Mouse (Mus musculus) intestine, embryonic 15.5 days (tissue): ENCODE measurements at regions not wholly inside any gene's neighbourhood (a gene's known extent, or its start where the extent isn't known, plus 50 kb on each side); places are given as distances from the start of the nearest gene placed in this dataset.
"Not testable (repeated sequence)": the region's sequence is repeated elsewhere in the genome, so short reads cannot be mapped to it uniquely, and the experiment has no call there.

Experiments used
- ATAC-seq: fragments of 200-750 bp; cut with Nextera tagmentation; 2 replicates; pipeline ENCODE4 v1.8.0; 2017; ENCODE audit warnings: moderate TSS enrichment, moderate library complexity
- H3K27ac ChIP-seq: fragments of 300-500 bp; sonication (generic); 2 replicates; pipeline ENCODE4 v1.5.1; 2015; ENCODE audit warnings: mild to moderate bottlenecking, inconsistent platforms
- H3K27me3 ChIP-seq: fragments of 300-500 bp; sonication (generic); replicated peaks from 2 replicates; pipeline ENCODE4 v1.6.1; 2015; ENCODE audit warnings: inconsistent platforms
- H3K36me3 ChIP-seq: fragments of 300-500 bp; sonication (generic); 2 replicates; pipeline ENCODE4 v1.6.1; 2015; ENCODE audit warnings: inconsistent platforms
- H3K4me1 ChIP-seq: fragments of 300-500 bp; sonication (generic); replicated peaks from 2 replicates; pipeline ENCODE4 v1.6.1; 2015; ENCODE audit warnings: inconsistent platforms
- H3K4me2 ChIP-seq: fragments of 300-500 bp; sonication (generic); replicated peaks from 2 replicates; pipeline ENCODE4 v1.6.1; 2015; ENCODE audit warnings: mild to moderate bottlenecking, inconsistent platforms
- H3K4me3 ChIP-seq: fragments of 300-500 bp; sonication (generic); replicated peaks from 2 replicates; pipeline ENCODE4 v1.5.1; 2015; ENCODE audit warnings: inconsistent platforms
- H3K9ac ChIP-seq: fragments of 300-500 bp; sonication (generic); 2 replicates; pipeline ENCODE4 v1.6.1; 2015; ENCODE audit warnings: inconsistent platforms
- H3K9me3 ChIP-seq: fragments of 300-500 bp; sonication (generic); 2 replicates; pipeline ENCODE4 v1.6.1; 2016; ENCODE audit warnings: inconsistent platforms
- WGBS: fragments of 180-500 bp; shearing (Covaris S2); methylation state at CpG from one replicate; pipeline ENCODE4 v1.1.7; 2015; 5-methylcytosine and 5-hydroxymethylcytosine counted together

- Histone ChIP-seq H3K4me1 (no peaks in the 10 kb centered on the region), H3K9ac (no peak overlapping the region), H3K9me3 (no peaks in the 10 kb centered on the region), H3K4me2 (no peak overlapping the region), H3K27me3 (no peaks in the 10 kb centered on the region), H3K36me3 (no peaks in the 10 kb centered on the region), H3K4me3 (no peak overlapping the region), H3K27ac (no peak overlapping the region)
- 38% methylated on average over 14 of the region's 14 CpGs for WGBS
- ATAC-seq, result peak; percentile 53; the same call in 1 of the 2 replicates
Observed at GRCm38 (mm10) chr7:116701466-116702342, 197.5 kb downstream of the Nucb2 start.

- Histone ChIP-seq H3K4me3 (no peak overlapping the region), H3K27me3 (no peaks in the 10 kb centered on the region), H3K36me3 (no peaks in the 10 kb centered on the region), H3K9me3 (no peaks in the 10 kb centered on the region), H3K9ac (no peak overlapping the region), H3K4me1 (no peaks in the 10 kb centered on the region), H3K27ac (no peak overlapping the region), H3K4me2 (no peak overlapping the region)
- no peak for ATAC-seq
- WGBS, result 92% methylated on average over 2 of the region's 2 CpGs
Observed at GRCm38 (mm10) chr7:116702596-116702995, 198.4 kb downstream of the Nucb2 start.

DNA sequence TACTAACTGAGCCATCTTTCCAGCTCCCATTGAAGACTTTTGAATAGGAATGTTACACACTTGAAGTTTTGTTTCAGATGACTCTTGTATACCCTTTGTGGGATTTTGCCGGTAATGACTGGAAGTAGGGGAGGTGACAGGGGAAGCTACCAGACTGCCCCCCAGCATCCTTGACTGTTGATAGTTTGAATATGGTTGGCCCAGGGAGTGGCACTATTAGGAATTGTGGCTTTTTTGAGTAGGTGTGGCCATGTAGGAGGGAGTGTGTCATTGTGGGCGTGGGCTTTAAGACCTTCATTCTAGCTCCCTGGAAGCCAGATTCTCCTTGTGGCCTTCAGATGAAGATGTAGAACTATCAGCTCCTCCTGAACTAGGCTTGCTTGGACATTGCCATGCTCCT is 207.4 kb downstream of the Nucb2 start:
- no peak for ATAC-seq
- no peaks in the 10 kb centered on the region for H3K9me3 ChIP-seq
- H3K4me1 ChIP-seq, result no peaks in the 10 kb centered on the region
- H3K4me2 ChIP-seq, result no peak overlapping the region
- no peak overlapping the region for H3K4me3 ChIP-seq
- no peak overlapping the region for H3K9ac ChIP-seq
- no peaks in the 10 kb centered on the region for H3K27me3 ChIP-seq
- H3K27ac ChIP-seq, result no peak overlapping the region
- H3K36me3 ChIP-seq, result no peaks in the 10 kb centered on the region
- WGBS, result 91% methylated on average over 2 of the region's 2 CpGs

- H3K4me1 ChIP-seq, result no peaks in the 10 kb centered on the region
- ATAC-seq, result no peak
- no peaks in the 10 kb centered on the region for H3K9me3 ChIP-seq
- no peak overlapping the region for H3K4me3 ChIP-seq
- H3K36me3 ChIP-seq, result no peaks in the 10 kb centered on the region
- H3K27ac ChIP-seq, result no peak overlapping the region
- no peak overlapping the region for H3K9ac ChIP-seq
- no peaks in the 10 kb centered on the region for H3K27me3 ChIP-seq
- no peak overlapping the region for H3K4me2 ChIP-seq
- 81% methylated on average over 8 of the region's 8 CpGs for WGBS
Observed at GRCm38 (mm10) chr7:116713200-116713599, 209.0 kb downstream of the Nucb2 start.

DNA sequence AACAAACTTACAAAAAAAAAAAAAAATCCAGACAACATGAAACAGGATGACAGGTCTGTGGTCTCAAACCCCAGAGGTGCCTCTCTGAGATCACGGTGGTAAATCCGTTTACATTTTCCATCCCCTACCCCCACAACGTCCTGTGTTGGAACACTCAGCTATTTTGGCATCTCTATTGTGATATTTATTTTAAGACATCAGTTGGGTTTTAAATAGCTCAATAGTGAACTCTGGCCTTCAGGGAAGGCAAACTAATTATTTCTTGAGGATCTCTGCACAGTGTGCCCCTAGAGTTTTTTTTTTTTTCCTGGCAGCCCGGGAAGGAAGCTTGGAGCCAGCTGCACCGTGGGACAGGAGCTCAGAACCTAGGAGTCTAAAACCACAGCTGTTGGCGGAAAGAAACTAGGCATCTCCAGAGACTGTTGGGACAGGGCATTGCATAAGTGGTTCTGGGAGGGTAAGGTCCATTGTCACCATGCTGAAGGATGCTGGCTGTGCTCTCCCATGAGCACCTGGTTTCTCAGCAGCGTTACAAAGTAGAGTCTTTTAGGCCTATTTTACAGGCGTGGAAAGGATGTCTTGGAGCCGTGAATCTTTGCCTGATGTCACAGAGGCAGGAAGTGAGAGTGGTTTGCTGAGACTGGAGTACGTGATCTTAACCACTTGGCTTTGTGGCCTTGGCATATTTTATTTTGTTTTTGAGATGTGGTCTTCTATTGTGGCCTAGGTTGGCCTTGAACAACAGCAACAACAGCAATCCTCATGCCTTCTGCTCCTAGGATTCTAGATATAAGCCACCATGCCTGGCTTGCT is 211.3 kb downstream of the Nucb2 start:
- Histone ChIP-seq H3K4me1 (no peaks in the 10 kb centered on the region), H3K4me3 (no peak overlapping the region), H3K9ac (no peak overlapping the region), H3K9me3 (no peaks in the 10 kb centered on the region), H3K27me3 (no peaks in the 10 kb centered on the region), H3K36me3 (no peaks in the 10 kb centered on the region), H3K27ac (no peak overlapping the region), H3K4me2 (no peak overlapping the region)
- WGBS, result 49% methylated on average over 10 of the region's 10 CpGs
- ATAC-seq, result no peak

DNA sequence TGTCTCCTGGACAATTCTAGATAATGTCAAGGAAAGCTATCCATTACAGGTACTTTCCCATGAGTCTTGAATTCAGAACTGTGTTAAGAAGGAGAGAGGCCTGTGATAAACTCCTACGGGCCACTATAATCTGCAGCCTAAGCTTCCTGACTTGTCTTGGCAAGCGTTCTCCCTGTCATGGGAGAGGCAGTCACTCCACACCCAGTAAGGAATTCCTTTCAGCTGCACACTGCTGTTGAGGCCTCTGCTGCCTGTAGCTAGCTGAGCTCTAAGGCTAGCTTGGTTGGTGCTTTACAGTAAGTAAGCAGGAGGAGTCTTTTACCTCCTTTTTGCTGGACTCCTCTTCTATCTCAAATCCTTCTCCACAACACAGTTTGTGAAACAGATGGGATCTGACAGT is 224.2 kb downstream of the Nucb2 start:
- no peak overlapping the region for H3K9ac ChIP-seq
- no peaks in the 10 kb centered on the region for H3K4me1 ChIP-seq
- ATAC-seq, result no peak
- H3K9me3 ChIP-seq, result no peaks in the 10 kb centered on the region
- H3K27ac ChIP-seq, result no peak overlapping the region
- no peaks in the 10 kb centered on the region for H3K27me3 ChIP-seq
- 24% methylated on average over 2 of the region's 2 CpGs for WGBS
- no peaks in the 10 kb centered on the region for H3K36me3 ChIP-seq
- no peak overlapping the region for H3K4me3 ChIP-seq
- H3K4me2 ChIP-seq, result no peak overlapping the region

DNA sequence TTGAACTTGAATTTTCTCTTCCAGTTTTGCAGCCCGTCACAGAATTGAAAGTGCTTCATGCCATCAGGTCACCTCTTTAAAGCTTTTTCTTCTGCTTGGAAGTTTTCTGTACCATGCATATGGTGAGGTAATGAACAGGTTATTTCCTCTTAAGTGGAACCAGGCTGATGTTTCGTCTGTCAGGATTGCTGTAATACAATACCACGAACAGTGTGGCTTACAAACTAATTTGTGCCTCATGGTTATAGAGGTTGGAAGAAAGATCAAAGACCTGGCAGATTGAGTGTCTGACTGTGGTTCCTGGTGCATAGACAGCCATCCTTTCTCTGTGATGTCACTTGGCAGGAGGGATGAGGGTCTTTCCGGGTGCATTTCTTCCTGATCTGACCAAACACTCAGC is 225.6 kb downstream of the Nucb2 start:
- WGBS, result 70% methylated on average over 4 of the region's 4 CpGs
- Histone ChIP-seq H3K9me3 (no peaks in the 10 kb centered on the region), H3K27me3 (no peaks in the 10 kb centered on the region), H3K27ac (no peak overlapping the region), H3K36me3 (no peaks in the 10 kb centered on the region), H3K4me3 (no peak overlapping the region), H3K4me1 (no peaks in the 10 kb centered on the region), H3K9ac (no peak overlapping the region), H3K4me2 (no peak overlapping the region)
- ATAC-seq, result no peak

DNA sequence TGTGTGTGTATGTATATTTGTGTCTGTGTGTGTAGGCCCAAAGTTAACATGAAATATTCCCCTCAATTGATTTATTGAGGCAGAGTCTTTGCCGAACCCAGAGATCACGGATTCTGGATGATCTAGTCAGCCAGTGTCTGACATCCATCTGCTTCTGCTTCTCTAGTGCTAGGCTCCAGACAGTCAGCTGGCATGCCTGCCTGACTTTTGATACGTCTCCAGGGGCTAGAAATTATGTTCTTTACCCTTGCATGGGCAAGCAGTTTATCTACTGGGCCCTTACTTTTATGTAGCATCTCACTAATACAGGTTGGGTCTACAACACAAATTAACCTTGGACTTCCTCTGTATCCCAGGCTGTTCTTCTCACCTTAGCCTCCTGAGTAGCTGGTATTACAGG is 231.5 kb downstream of the Nucb2 start:
- no peaks in the 10 kb centered on the region for H3K36me3 ChIP-seq
- WGBS, result 63% methylated on average over 3 of the region's 3 CpGs
- no peak overlapping the region for H3K4me2 ChIP-seq
- H3K27ac ChIP-seq, result no peak overlapping the region
- no peaks in the 10 kb centered on the region for H3K27me3 ChIP-seq
- ATAC-seq, result no peak
- H3K9me3 ChIP-seq, result no peaks in the 10 kb centered on the region
- no peaks in the 10 kb centered on the region for H3K4me1 ChIP-seq
- H3K4me3 ChIP-seq, result no peak overlapping the region
- H3K9ac ChIP-seq, result no peak overlapping the region

DNA sequence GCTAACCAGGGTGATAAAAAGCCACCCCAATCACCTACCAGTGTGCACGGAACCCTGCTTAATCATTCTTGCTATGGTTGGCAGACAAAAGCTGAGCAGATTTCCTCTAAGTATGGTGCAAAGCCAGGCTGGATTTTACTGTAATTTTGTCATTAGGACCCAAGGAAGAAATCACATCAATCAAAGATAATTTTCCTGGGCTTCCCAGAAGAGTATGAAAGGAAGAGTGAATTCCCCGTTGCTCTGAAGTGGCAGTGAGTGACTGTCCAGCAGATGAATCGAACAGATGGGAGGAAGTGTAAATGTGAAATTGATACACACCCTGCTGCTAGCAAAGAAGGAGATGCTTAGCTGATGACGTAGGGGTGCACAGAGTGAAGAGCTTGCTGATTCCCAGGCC is 232.2 kb downstream of the Nucb2 start:
- WGBS, result 70% methylated on average over 4 of the region's 4 CpGs
- H3K4me1 ChIP-seq, result no peaks in the 10 kb centered on the region

GRCm38 (mm10) chr7:116738009-116738408 is 233.8 kb downstream of the Nucb2 start:
- Histone ChIP-seq H3K4me3 (no peak overlapping the region), H3K27me3 (no peaks in the 10 kb centered on the region), H3K4me1 (no peaks in the 10 kb centered on the region), H3K36me3 (no peaks in the 10 kb centered on the region), H3K4me2 (no peak overlapping the region), H3K27ac (no peak overlapping the region), H3K9me3 (no peaks in the 10 kb centered on the region), H3K9ac (no peak overlapping the region)
- WGBS, result 82% methylated on average over 4 of the region's 4 CpGs
- ATAC-seq, result no peak

More for the DNA sequence above, 232.2 kb downstream of the Nucb2 start:
- H3K4me3 ChIP-seq, result no peak overlapping the region
- no peak overlapping the region for H3K27ac ChIP-seq
- H3K9ac ChIP-seq, result no peak overlapping the region
- no peak for ATAC-seq
- H3K9me3 ChIP-seq, result no peaks in the 10 kb centered on the region
- H3K36me3 ChIP-seq, result no peaks in the 10 kb centered on the region
- H3K27me3 ChIP-seq, result no peaks in the 10 kb centered on the region
- H3K4me2 ChIP-seq, result no peak overlapping the region

DNA sequence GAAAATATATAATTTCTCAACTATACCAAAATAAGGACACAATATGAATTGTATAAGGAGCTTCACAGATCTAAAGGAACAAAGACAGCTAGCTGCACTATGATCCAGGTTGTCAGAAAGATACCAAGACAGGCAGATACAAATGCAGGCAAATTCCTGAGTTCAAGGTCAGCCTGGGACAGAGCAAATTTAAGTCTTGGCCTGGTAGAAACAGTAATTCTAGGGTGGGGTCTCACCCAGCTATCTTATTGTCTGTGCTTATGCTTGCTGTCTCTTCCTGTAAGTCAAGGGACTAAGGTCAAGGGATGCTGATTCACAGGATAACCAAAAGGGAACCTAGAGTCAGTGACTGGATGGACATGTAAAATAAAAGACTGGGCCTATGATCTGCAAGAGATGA is 250.4 kb downstream of the Nucb2 start:
- Histone ChIP-seq H3K9ac (no peak overlapping the region), H3K9me3 (no peaks in the 10 kb centered on the region), H3K27ac (no peak overlapping the region), H3K4me2 (no peak overlapping the region), H3K4me3 (no peak overlapping the region), H3K27me3 (no peaks in the 10 kb centered on the region), H3K4me1 (no peaks in the 10 kb centered on the region), H3K36me3 (no peaks in the 10 kb centered on the region)
- no peak for ATAC-seq

DNA sequence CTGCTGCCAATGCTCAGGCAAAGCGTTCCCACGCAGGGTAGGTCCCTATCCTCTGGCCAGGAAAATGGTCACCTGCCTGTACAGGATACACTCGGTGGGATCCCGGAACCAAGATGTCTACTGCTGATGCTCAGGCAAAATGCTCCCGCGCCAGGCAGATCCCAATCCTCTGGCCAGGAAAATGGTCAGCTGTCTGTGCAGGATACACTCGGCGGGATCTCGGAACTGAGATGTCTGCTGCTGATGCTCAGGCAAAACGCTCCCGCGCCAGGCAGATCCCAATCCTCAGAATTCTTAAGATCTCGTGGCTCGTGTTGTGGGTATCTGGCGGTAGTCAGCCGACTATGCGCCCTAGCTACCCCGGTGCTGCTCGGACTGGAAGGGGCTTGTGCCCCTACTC is 288.0 kb downstream of the Nucb2 start:
- H3K27me3 ChIP-seq, H3K4me1 ChIP-seq, ATAC-seq, H3K4me3 ChIP-seq, H3K9ac ChIP-seq, H3K9me3 ChIP-seq, H3K27ac ChIP-seq, H3K36me3 ChIP-seq, H3K4me2 ChIP-seq: not testable (repeated sequence)
- 90% methylated on average over 19 of the region's 19 CpGs for WGBS

GRCm38 (mm10) chr7:116808475-116808874 is 304.3 kb downstream of the Nucb2 start:
- Histone ChIP-seq H3K27me3 (no peaks in the 10 kb centered on the region), H3K27ac (no peak overlapping the region), H3K4me2 (no peak overlapping the region), H3K9ac (no peak overlapping the region), H3K9me3 (no peaks in the 10 kb centered on the region), H3K36me3 (no peaks in the 10 kb centered on the region), H3K4me1 (no peaks in the 10 kb centered on the region), H3K4me3 (no peak overlapping the region)
- WGBS, result 75% methylated on average over 3 of the region's 3 CpGs
- ATAC-seq, result no peak
